Mouse (Mus musculus): Measurements from ENCODE around the gene Pakap. TPM values are rescaled to one million over a fixed set of nuclear protein-coding genes. Genes with fewer than 3 reads are reported as not detected.

Gene Pakap
- polyA plus RNA-seq, 1 experiment from 2014 or later, result 12.7 TPM

DNA sequence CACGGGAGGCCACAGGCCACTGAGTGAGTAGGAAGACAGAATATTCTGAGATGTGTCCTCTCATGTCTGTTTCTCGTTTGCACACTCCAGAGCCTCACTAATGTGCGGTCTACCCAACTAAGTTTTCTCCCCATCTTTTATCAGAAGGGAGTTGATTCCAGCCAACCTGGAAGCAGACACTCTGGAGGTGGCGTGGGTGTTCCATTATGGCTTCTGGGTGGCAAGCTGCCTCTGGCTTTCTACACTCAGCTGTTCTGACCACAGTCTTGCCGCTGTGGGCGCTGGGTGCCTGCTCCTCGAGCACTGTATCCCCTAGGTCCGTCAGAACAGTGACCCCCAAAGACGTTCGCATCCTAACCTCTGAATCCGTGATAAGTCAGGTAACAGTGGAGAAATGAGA lies 115.0 kb downstream of the Pakap start:
- Histone ChIP-seq H3K36me3 (ENCODE audit: control insufficient read depth, insufficient read depth, low read length) (no peaks in the 10 kb centered on the region), H3K4me1 (ENCODE audit: control insufficient read depth, insufficient read depth, low read length) (no peaks in the 10 kb centered on the region), H3K9me3 (replicated peaks; ENCODE audit: control insufficient read depth, low read length, poor library complexity, severe bottlenecking) (no peaks in the 10 kb centered on the region), H3K4me2 (ENCODE audit: low read length) (no peak overlapping the region), H3K27ac (ENCODE audit: low read length) (no peak overlapping the region), H3K4me3 (ENCODE audit: low read depth, low read length) (no peak overlapping the region), H3K27me3 (ENCODE audit: control insufficient read depth, insufficient read depth, low read depth, low read length) (no peaks in the 10 kb centered on the region), H3K9ac (ENCODE audit: low read depth, low read length) (no peak overlapping the region)
- ATAC-seq, result no peak
- WGBS, result 90% methylated on average over 11 of the region's 11 CpGs

DNA sequence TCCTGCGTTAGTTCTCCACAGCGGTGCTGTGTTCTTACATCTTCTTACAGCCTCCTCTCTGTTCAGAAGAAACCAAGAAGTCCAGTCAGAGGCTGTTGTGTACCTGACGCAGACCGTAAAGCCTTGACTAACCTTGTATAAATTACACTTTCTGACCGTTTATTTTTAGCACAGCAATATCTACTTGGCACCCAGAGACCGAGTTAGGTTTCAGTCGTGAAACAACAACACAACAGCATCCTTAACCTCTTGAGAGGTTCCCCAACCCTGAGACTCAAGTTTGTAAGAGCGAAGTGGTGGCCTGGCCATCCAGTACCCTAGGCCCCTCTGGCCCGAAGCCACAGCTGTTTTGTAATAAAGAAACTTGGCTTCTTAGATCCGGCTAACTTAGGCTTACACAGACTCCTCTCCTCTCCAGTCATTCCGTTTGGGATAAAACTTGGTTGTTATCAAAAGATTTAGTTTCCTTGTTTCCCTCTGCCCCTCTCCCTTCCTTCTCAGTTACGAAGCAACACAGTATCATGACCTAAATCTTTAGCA lies 116.8 kb downstream of the Pakap start:
- ATAC-seq, result no peak
- Histone ChIP-seq H3K9me3 (replicated peaks; ENCODE audit: control insufficient read depth, low read length, poor library complexity, severe bottlenecking) (no peaks in the 10 kb centered on the region), H3K27ac (ENCODE audit: low read length) (no peak overlapping the region), H3K9ac (ENCODE audit: low read depth, low read length) (no peak overlapping the region), H3K36me3 (ENCODE audit: control insufficient read depth, insufficient read depth, low read length) (peaks cover 3% of the 10 kb centered on the region; the same call in 1 of the 2 replicates), H3K4me3 (ENCODE audit: low read depth, low read length) (no peak overlapping the region), H3K4me2 (ENCODE audit: low read length) (no peak overlapping the region), H3K4me1 (ENCODE audit: control insufficient read depth, insufficient read depth, low read length) (peaks cover 2% of the 10 kb centered on the region; the same call in 1 of the 2 replicates), H3K27me3 (ENCODE audit: control insufficient read depth, insufficient read depth, low read depth, low read length) (no peaks in the 10 kb centered on the region)
- WGBS, result 82% methylated on average over 12 of the region's 12 CpGs

DNA sequence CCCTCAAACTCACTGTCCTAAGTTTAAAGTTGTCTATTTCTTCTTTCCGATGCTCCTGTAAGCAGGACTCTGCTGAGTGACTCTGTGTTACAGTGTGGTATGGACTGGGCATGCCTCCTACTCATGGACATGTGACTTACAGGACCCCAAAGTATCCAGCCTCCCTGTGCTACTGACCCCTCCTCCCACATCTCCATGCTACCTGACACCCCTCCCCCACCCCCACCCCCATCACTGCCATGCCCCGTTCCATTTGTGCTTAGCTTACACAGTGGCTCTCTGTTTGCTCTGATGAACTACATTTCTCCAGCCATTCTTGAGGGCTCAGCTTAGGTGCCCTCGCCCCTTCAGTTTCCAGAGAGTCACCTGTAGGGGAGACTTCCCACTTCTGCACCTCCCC lies 118.8 kb downstream of the Pakap start:
- Histone ChIP-seq H3K4me2 (ENCODE audit: low read length) (no peak overlapping the region), H3K4me3 (ENCODE audit: low read depth, low read length) (no peak overlapping the region), H3K4me1 (ENCODE audit: control insufficient read depth, insufficient read depth, low read length) (peaks cover 2% of the 10 kb centered on the region; the same call in 1 of the 2 replicates), H3K27me3 (ENCODE audit: control insufficient read depth, insufficient read depth, low read depth, low read length) (no peaks in the 10 kb centered on the region), H3K9ac (ENCODE audit: low read depth, low read length) (no peak overlapping the region), H3K9me3 (replicated peaks; ENCODE audit: control insufficient read depth, low read length, poor library complexity, severe bottlenecking) (no peaks in the 10 kb centered on the region), H3K36me3 (ENCODE audit: control insufficient read depth, insufficient read depth, low read length) (peaks cover 10% of the 10 kb centered on the region), H3K27ac (ENCODE audit: low read length) (no peak overlapping the region)
- WGBS, result 79% methylated on average over 3 of the region's 3 CpGs
- ATAC-seq, result no peak

DNA sequence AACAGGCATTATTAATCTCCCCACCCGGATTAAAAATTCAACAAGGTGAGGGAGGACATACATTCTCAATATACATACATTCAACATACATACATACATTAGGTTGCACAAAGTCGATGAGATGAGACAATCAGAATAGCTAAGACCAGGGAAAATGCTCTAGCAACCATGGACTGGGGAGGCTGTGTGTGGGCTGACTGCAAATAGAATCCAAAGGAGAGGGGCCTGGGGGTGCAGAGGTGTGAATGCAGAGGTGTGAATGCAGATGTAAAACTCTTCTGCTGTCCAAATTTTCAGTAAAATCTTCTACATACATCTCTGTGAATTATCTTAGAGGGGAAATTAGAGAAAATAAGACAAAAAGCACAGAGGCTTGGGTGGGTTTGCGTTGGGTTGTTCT lies 119.6 kb downstream of the Pakap start:
- no peak overlapping the region for H3K4me3 ChIP-seq (ENCODE audit: low read depth, low read length)
- no peak for ATAC-seq
- H3K36me3 ChIP-seq (ENCODE audit: control insufficient read depth, insufficient read depth, low read length), result peaks cover 10% of the 10 kb centered on the region
- H3K27ac ChIP-seq (ENCODE audit: low read length), result no peak overlapping the region
- H3K4me1 ChIP-seq (ENCODE audit: control insufficient read depth, insufficient read depth, low read length), result peaks cover 2% of the 10 kb centered on the region; the same call in 1 of the 2 replicates
- H3K9ac ChIP-seq (ENCODE audit: low read depth, low read length), result no peak overlapping the region
- H3K9me3 ChIP-seq (replicated peaks; ENCODE audit: control insufficient read depth, low read length, poor library complexity, severe bottlenecking), result no peaks in the 10 kb centered on the region
- H3K27me3 ChIP-seq (ENCODE audit: control insufficient read depth, insufficient read depth, low read depth, low read length), result no peaks in the 10 kb centered on the region
- WGBS, result 85% methylated on average over 3 of the region's 3 CpGs
- H3K4me2 ChIP-seq (ENCODE audit: low read length), result no peak overlapping the region

DNA sequence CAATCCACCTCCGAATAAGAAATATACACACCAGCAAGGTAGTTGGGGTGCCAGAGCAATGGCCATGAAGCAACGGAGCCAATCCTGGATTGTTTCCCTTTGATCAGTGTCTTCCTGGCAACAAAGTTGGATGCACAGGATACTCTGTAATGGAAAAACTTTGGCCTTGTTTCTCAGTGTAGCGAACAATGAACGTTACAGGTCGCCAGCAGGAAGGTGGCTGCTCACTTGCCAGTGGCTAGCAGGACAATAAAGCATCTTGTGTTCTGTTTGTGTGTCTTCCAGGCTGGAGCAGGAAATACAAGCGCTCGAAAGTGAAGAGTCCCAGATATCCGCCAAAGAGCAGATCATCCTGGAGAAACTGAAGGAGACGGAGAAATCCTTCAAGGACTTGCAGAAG lies 120.2 kb downstream of the Pakap start:
- WGBS, result 85% methylated on average over 9 of the region's 9 CpGs
- no peak overlapping the region for H3K4me3 ChIP-seq (ENCODE audit: low read depth, low read length)
- no peak overlapping the region for H3K9ac ChIP-seq (ENCODE audit: low read depth, low read length)
- H3K4me1 ChIP-seq (ENCODE audit: control insufficient read depth, insufficient read depth, low read length), result peaks cover 2% of the 10 kb centered on the region; the same call in 1 of the 2 replicates
- H3K36me3 ChIP-seq (ENCODE audit: control insufficient read depth, insufficient read depth, low read length), result peaks cover 10% of the 10 kb centered on the region
- no peak overlapping the region for H3K4me2 ChIP-seq (ENCODE audit: low read length)
- no peaks in the 10 kb centered on the region for H3K9me3 ChIP-seq (replicated peaks; ENCODE audit: control insufficient read depth, low read length, poor library complexity, severe bottlenecking)
- no peak overlapping the region for H3K27ac ChIP-seq (ENCODE audit: low read length)
- no peaks in the 10 kb centered on the region for H3K27me3 ChIP-seq (ENCODE audit: control insufficient read depth, insufficient read depth, low read depth, low read length)
- no peak for ATAC-seq

DNA sequence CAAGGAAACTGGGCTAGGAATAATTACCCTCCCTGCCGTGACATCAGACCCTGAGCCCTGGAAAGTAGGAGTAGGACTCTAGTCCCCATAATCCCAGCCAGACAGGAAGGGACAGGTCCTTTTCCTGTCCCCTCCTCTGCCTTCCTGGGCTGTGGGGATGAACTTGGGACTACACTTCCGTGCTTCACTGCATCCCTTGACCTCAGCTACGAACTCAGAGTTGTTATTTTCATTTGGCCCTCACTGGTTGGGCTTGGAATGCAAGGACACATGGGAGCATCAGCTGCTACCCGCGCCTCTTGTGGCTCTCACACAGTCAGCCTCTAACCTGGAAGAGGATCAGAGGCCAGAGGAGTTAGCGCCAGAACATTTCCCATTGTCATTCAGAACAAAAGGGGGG lies 122.0 kb downstream of the Pakap start:
- H3K27ac ChIP-seq (ENCODE audit: low read length), result no peak overlapping the region
- H3K9me3 ChIP-seq (replicated peaks; ENCODE audit: control insufficient read depth, low read length, poor library complexity, severe bottlenecking), result no peaks in the 10 kb centered on the region
- H3K27me3 ChIP-seq (ENCODE audit: control insufficient read depth, insufficient read depth, low read depth, low read length), result no peaks in the 10 kb centered on the region
- no peak overlapping the region for H3K4me2 ChIP-seq (ENCODE audit: low read length)
- no peak overlapping the region for H3K9ac ChIP-seq (ENCODE audit: low read depth, low read length)
- H3K4me3 ChIP-seq (ENCODE audit: low read depth, low read length), result no peak overlapping the region
- peaks cover 10% of the 10 kb centered on the region for H3K36me3 ChIP-seq (ENCODE audit: control insufficient read depth, insufficient read depth, low read length)
- no peak for ATAC-seq
- peaks cover 2% of the 10 kb centered on the region; the same call in 1 of the 2 replicates for H3K4me1 ChIP-seq (ENCODE audit: control insufficient read depth, insufficient read depth, low read length)
- 78% methylated on average over 6 of the region's 6 CpGs for WGBS

DNA sequence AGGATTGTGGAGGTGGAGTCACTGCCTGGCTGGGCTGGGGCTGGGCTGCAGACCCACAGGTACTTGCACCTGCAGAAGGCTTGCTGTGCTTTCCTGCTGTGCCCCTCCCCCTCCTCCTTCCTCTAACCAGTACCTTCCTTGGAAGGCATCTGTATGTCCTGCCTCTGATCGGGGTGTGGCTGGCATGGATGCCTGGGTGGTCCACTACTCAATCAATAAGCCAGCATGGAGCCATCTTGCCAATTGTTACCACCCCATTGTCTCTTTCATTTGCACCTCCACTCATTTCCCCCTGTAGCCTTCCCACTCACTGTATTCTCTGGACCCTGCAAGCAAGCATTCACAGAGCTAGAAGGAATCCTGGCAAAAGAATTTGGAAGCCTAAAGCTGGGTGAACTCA lies 122.8 kb downstream of the Pakap start:
- Histone ChIP-seq H3K27ac (ENCODE audit: low read length) (no peak overlapping the region), H3K9me3 (replicated peaks; ENCODE audit: control insufficient read depth, low read length, poor library complexity, severe bottlenecking) (no peaks in the 10 kb centered on the region), H3K9ac (ENCODE audit: low read depth, low read length) (no peak overlapping the region), H3K4me2 (ENCODE audit: low read length) (no peak overlapping the region), H3K4me1 (ENCODE audit: control insufficient read depth, insufficient read depth, low read length) (peaks cover 2% of the 10 kb centered on the region; the same call in 1 of the 2 replicates), H3K4me3 (ENCODE audit: low read depth, low read length) (no peak overlapping the region), H3K27me3 (ENCODE audit: control insufficient read depth, insufficient read depth, low read depth, low read length) (no peaks in the 10 kb centered on the region), H3K36me3 (ENCODE audit: control insufficient read depth, insufficient read depth, low read length) (peaks cover 10% of the 10 kb centered on the region)
- WGBS, result 47% methylated on average over 1 of the region's 1 CpGs
- ATAC-seq, result no peak

DNA sequence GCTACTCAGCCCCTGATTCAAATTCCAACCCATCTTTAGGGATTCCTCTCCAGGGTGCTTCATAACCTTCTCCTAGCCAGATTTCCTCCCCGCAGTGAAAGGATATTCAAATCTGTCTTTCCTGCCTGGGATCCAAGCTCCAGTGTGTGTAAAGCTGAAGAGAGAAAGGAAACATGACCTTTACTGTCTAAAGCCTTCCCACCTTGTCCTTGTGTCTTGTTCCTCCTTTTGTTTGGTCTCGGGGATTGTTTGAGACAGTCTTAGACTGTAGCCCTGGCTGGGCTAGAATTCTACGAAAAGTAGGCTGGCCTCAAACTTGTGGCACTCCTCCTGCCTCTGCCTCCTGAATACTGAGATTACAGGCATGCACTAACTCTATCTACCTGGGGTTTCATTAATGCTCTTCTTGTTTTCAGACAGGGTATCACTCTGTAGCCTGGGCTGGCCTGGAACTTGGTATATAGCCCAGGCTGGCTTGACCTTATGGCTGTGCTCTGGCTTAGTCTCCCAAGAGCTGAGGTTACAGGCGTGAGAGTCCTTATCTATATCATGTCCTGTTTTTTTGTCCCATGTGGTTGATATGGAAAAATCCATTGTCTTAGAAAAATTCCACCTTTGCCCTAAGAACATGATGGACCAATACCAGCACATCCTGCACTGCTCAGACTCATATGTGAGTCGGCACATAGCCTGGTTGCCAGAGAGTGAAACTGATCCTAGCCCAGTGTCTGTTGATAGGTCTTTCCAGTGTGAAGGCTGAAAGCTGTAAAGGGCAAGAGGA lies 126.6 kb downstream of the Pakap start:
- Histone ChIP-seq H3K4me2 (ENCODE audit: low read length) (no peak overlapping the region), H3K4me3 (ENCODE audit: low read depth, low read length) (no peak overlapping the region), H3K9ac (ENCODE audit: low read depth, low read length) (no peak overlapping the region), H3K27ac (ENCODE audit: low read length) (no peak overlapping the region), H3K36me3 (ENCODE audit: control insufficient read depth, insufficient read depth, low read length) (peaks cover 9% of the 10 kb centered on the region), H3K27me3 (ENCODE audit: control insufficient read depth, insufficient read depth, low read depth, low read length) (no peaks in the 10 kb centered on the region), H3K9me3 (replicated peaks; ENCODE audit: control insufficient read depth, low read length, poor library complexity, severe bottlenecking) (no peaks in the 10 kb centered on the region), H3K4me1 (ENCODE audit: control insufficient read depth, insufficient read depth, low read length) (no peaks in the 10 kb centered on the region)
- WGBS, result 85% methylated on average over 5 of the region's 5 CpGs
- ATAC-seq, result no peak

DNA sequence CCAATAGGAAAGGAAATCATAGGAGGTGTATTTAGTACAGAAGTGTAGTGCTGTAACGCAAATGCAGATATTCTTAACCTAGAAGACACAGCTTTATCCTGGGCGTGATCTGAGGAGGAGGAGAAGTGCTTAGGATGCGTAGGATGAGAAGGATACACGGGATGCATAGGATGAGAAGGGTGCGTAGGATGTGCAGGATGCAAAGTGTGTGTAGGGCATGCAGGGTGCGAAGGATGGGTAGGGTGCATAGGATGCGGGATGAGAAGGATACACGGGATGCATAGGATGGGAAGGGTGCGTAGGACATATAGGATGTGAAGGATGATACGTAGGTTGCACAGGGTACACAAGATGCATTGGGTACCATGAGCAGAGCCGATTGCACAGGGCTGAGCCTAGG lies 129.0 kb downstream of the Pakap start:
- Histone ChIP-seq H3K4me2 (ENCODE audit: low read length) (no peak overlapping the region), H3K9ac (ENCODE audit: low read depth, low read length) (no peak overlapping the region), H3K27ac (ENCODE audit: low read length) (no peak overlapping the region), H3K9me3 (replicated peaks; ENCODE audit: control insufficient read depth, low read length, poor library complexity, severe bottlenecking) (no peaks in the 10 kb centered on the region), H3K4me1 (ENCODE audit: control insufficient read depth, insufficient read depth, low read length) (no peaks in the 10 kb centered on the region), H3K36me3 (ENCODE audit: control insufficient read depth, insufficient read depth, low read length) (no peaks in the 10 kb centered on the region; the same call in 1 of the 2 replicates), H3K27me3 (ENCODE audit: control insufficient read depth, insufficient read depth, low read depth, low read length) (no peaks in the 10 kb centered on the region), H3K4me3 (ENCODE audit: low read depth, low read length) (no peak overlapping the region)
- ATAC-seq, result no peak
- WGBS, result 97% methylated on average over 11 of the region's 11 CpGs
